Mouse (Mus musculus): ENCODE results near the gene Nos1. TPM values are rescaled to one million over a fixed set of nuclear protein-coding genes. Genes with fewer than 3 reads are reported as not detected.

Gene Nos1
- polyA plus RNA-seq, 2 experiments, result under 0.01 TPM; not detected in 1

DNA sequence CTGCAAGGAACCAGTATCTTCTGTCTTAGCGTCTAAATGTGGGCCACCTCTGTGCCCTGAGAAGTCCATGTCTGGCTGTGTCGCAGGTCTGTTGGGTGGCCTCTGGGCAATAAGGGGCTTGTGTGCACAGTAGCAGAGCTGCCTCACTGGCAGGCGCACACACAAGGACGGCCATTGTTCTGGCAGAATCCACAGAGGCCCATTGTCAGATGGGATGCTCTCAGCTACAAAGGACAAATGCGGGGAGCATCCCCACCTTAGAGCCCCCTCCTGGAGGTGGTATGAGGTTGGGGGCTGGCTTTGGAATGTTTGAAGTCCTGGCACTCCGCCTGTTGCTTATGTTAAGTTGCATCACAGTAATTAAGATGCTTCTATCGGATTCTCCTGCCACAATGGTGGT, 218.2 kb downstream of the Nos1 start:
- peaks cover 2% of the 10 kb centered on the region; the same call in 1 of the 2 replicates for H3K36me3 ChIP-seq (replicated peaks; ENCODE audit: control insufficient read depth, insufficient read depth, low read depth)
- no peak overlapping the region for H3K4me2 ChIP-seq (ENCODE audit: low read depth)

GRCm38 (mm10) chr5:117999584-117999983, 218.8 kb downstream of the Nos1 start:
- no peaks in the 10 kb centered on the region for H3K9me3 ChIP-seq (ENCODE audit: control insufficient read depth, low read length)
- H3K9ac ChIP-seq (replicated peaks), result no peak overlapping the region
- H3K27ac ChIP-seq, result no peak overlapping the region
- no peak for TF ChIP-seq CTCF (IDR thresholded peaks at IDR 0.05; ENCODE audit: low read depth)
- TF ChIP-seq EP300 (IDR thresholded peaks at IDR 0.05; ENCODE audit: low read depth), result no peak
- DNase-seq (ENCODE audit: low read depth in 3 of 3, low spot score in 3 of 3) (no peak), ATAC-seq (ENCODE audit: insufficient read depth) (no peak)
- H3K4me3 ChIP-seq (ENCODE audit: insufficient read depth in 1 of 2, low read depth in 2 of 2, low read length in 2 of 2), result no peak overlapping the region
- WGBS (ENCODE audit: insufficient replicate concordance), result 81% methylated on average over 11 of the region's 11 CpGs
- H3K4me2 ChIP-seq (ENCODE audit: low read depth), result no peak overlapping the region
- H3K36me3 ChIP-seq (replicated peaks; ENCODE audit: control insufficient read depth, insufficient read depth, low read depth), result peaks cover 2% of the 10 kb centered on the region; the same call in 1 of the 2 replicates
- no peaks in the 10 kb centered on the region for H3K27me3 ChIP-seq (ENCODE audit: control insufficient read depth, insufficient read depth, low read length)
- H3K4me1 ChIP-seq (replicated peaks; ENCODE audit: control insufficient read depth in 2 of 2, insufficient read depth in 2 of 2, low read length in 1 of 2), result no peaks in the 10 kb centered on the region; a peak in 1 of 4 replicates

More for the DNA sequence above, 218.2 kb downstream of the Nos1 start:
- Histone ChIP-seq H3K27ac (no peak overlapping the region), H3K9me3 (ENCODE audit: control insufficient read depth, low read length) (no peaks in the 10 kb centered on the region), H3K4me3 (ENCODE audit: insufficient read depth in 1 of 2, low read depth in 2 of 2, low read length in 2 of 2) (no peak overlapping the region), H3K9ac (replicated peaks) (no peak overlapping the region), H3K27me3 (ENCODE audit: control insufficient read depth, insufficient read depth, low read length) (no peaks in the 10 kb centered on the region), H3K4me1 (replicated peaks; ENCODE audit: control insufficient read depth in 2 of 2, insufficient read depth in 2 of 2, low read length in 1 of 2) (no peaks in the 10 kb centered on the region; a peak in 1 of 4 replicates)
- WGBS (ENCODE audit: insufficient replicate concordance), result 76% methylated on average over 7 of the region's 7 CpGs
- DNase-seq (ENCODE audit: low read depth in 3 of 3, low spot score in 3 of 3) (no peak), ATAC-seq (ENCODE audit: insufficient read depth) (no peak)
- TF ChIP-seq EP300 (IDR thresholded peaks at IDR 0.05; ENCODE audit: low read depth) (no peak), CTCF (IDR thresholded peaks at IDR 0.05; ENCODE audit: low read depth) (no peak)

DNA sequence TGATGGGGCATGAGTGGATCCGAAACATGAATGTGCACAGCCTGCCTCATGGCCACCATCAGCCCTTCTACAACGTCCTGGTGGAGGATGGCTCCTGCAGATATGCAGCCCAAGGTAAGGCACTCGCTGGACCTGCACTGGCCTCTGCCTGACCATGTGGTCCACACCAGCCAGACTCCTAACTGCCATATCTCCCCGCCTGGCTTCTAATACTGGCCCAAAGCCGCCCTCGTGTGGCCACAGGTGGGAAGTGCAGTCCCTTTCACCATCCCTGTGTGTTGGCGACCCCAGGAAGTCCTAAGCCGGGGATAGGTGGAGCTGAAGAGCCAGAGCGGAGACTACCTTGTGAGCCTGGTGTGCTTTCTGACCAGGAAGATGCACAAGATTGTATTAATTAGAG, 221.2 kb downstream of the Nos1 start:
- H3K27ac ChIP-seq, result no peak overlapping the region
- peaks cover 2% of the 10 kb centered on the region; the same call in 1 of the 2 replicates for H3K36me3 ChIP-seq (replicated peaks; ENCODE audit: control insufficient read depth, insufficient read depth, low read depth)
- H3K9me3 ChIP-seq (ENCODE audit: control insufficient read depth, low read length), result no peaks in the 10 kb centered on the region
- H3K4me2 ChIP-seq (ENCODE audit: low read depth), result no peak overlapping the region
- no peaks in the 10 kb centered on the region for H3K27me3 ChIP-seq (ENCODE audit: control insufficient read depth, insufficient read depth, low read length)
- no peak overlapping the region for H3K9ac ChIP-seq (replicated peaks)
- H3K4me3 ChIP-seq (ENCODE audit: insufficient read depth in 1 of 2, low read depth in 2 of 2, low read length in 2 of 2), result no peak overlapping the region
- WGBS (ENCODE audit: insufficient replicate concordance), result 43% methylated on average over 9 of the region's 9 CpGs
- TF ChIP-seq EP300 (IDR thresholded peaks at IDR 0.05; ENCODE audit: low read depth) (no peak), CTCF (IDR thresholded peaks at IDR 0.05; ENCODE audit: low read depth) (peak; percentile 94)
- no peaks in the 10 kb centered on the region for H3K4me1 ChIP-seq (replicated peaks; ENCODE audit: control insufficient read depth in 2 of 2, insufficient read depth in 2 of 2, low read length in 1 of 2)
- peak; percentile 14; the same call in 1 of the 2 replicates for ATAC-seq (ENCODE audit: insufficient read depth)
- DNase-seq (ENCODE audit: low read depth in 3 of 3, low spot score in 3 of 3), result no peak

GRCm38 (mm10) chr5:118004619-118005018, 223.8 kb downstream of the Nos1 start:
- Histone ChIP-seq H3K4me2 (ENCODE audit: low read depth) (no peak overlapping the region), H3K36me3 (replicated peaks; ENCODE audit: control insufficient read depth, insufficient read depth, low read depth) (peaks cover 2% of the 10 kb centered on the region; the same call in 1 of the 2 replicates), H3K27me3 (ENCODE audit: control insufficient read depth, insufficient read depth, low read length) (no peaks in the 10 kb centered on the region), H3K4me1 (replicated peaks; ENCODE audit: control insufficient read depth in 2 of 2, insufficient read depth in 2 of 2, low read length in 1 of 2) (no peaks in the 10 kb centered on the region), H3K9me3 (ENCODE audit: control insufficient read depth, low read length) (no peaks in the 10 kb centered on the region), H3K9ac (replicated peaks) (no peak overlapping the region), H3K27ac (no peak overlapping the region), H3K4me3 (ENCODE audit: insufficient read depth in 1 of 2, low read depth in 2 of 2, low read length in 2 of 2) (no peak overlapping the region)
- WGBS (ENCODE audit: insufficient replicate concordance), result 69% methylated on average over 8 of the region's 8 CpGs
- TF ChIP-seq CTCF (IDR thresholded peaks at IDR 0.05; ENCODE audit: low read depth) (peak; percentile 91), EP300 (IDR thresholded peaks at IDR 0.05; ENCODE audit: low read depth) (no peak)
- no peak for ATAC-seq (ENCODE audit: insufficient read depth)
- DNase-seq (ENCODE audit: low read depth in 3 of 3, low spot score in 3 of 3), result no peak

DNA sequence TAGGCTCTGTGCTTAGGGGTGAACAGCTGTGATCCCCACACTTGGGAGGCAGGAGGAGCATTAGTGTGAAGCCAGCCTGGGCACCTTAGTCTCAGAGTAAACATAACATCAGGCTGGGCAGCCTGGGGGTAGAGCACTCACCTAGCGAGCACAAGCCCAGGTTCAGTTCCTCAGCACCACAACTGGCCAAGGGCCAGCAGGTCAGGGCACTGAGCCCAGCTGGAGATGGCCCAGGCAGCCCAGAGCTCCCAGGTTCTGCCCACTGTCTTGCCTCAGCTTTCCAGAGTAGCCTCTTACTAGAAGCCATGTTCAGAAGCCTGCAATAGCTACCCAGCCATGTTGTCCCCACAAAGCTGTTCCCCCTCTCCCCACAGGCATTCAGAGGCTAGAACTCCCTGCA, 224.9 kb downstream of the Nos1 start:
- H3K27ac ChIP-seq, result no peak overlapping the region
- H3K4me1 ChIP-seq (replicated peaks; ENCODE audit: control insufficient read depth in 2 of 2, insufficient read depth in 2 of 2, low read length in 1 of 2), result no peaks in the 10 kb centered on the region
- DNase-seq (ENCODE audit: low read depth in 3 of 3, low spot score in 3 of 3), result no peak
- 81% methylated on average over 1 of the region's 1 CpGs for WGBS (ENCODE audit: insufficient replicate concordance)
- H3K9me3 ChIP-seq (ENCODE audit: control insufficient read depth, low read length), result no peaks in the 10 kb centered on the region
- H3K9ac ChIP-seq (replicated peaks), result no peak overlapping the region
- H3K4me2 ChIP-seq (ENCODE audit: low read depth), result no peak overlapping the region
- peaks cover under 1% of the 10 kb centered on the region; the same call in 1 of the 2 replicates for H3K36me3 ChIP-seq (replicated peaks; ENCODE audit: control insufficient read depth, insufficient read depth, low read depth)
- TF ChIP-seq CTCF (IDR thresholded peaks at IDR 0.05; ENCODE audit: low read depth), result no peak
- TF ChIP-seq EP300 (IDR thresholded peaks at IDR 0.05; ENCODE audit: low read depth), result no peak
- no peaks in the 10 kb centered on the region for H3K27me3 ChIP-seq (ENCODE audit: control insufficient read depth, insufficient read depth, low read length)
- no peak overlapping the region for H3K4me3 ChIP-seq (ENCODE audit: insufficient read depth in 1 of 2, low read depth in 2 of 2, low read length in 2 of 2)
- ATAC-seq (ENCODE audit: insufficient read depth), result no peak
